Mouse (Mus musculus) liver, embryonic 12.5 days (tissue): ENCODE data around the gene Palld. TPM values are rescaled to one million over a fixed set of nuclear protein-coding genes. Genes with fewer than 3 reads are reported as not detected.

ENCODE experiments used
- ATAC-seq: fragments of 200-750 bp; cut with Nextera tagmentation; 2 replicates; pipeline ENCODE4 v1.8.0; 2017; ENCODE audit warnings: moderate number of reproducible peaks, mild to moderate bottlenecking, moderate library complexity
- H3K27ac ChIP-seq: fragments of 300-500 bp; sonication (generic); 2 replicates; pipeline ENCODE4 v1.5.1; 2016; ENCODE audit warnings: mild to moderate bottlenecking
- H3K27me3 ChIP-seq: fragments of 300-500 bp; sonication (generic); replicated peaks from 2 replicates; pipeline ENCODE4 v1.6.1; 2016; ENCODE audit warnings: mild to moderate bottlenecking, moderate library complexity
- H3K36me3 ChIP-seq: fragments of 300-500 bp; sonication (generic); 2 replicates; pipeline ENCODE4 v1.6.1; 2016; ENCODE audit warnings: mild to moderate bottlenecking, moderate library complexity
- H3K4me1 ChIP-seq: fragments of 300-500 bp; sonication (generic); 2 replicates; pipeline ENCODE4 v1.6.1; 2016
- H3K4me2 ChIP-seq: fragments of 300-500 bp; sonication (generic); 2 replicates; pipeline ENCODE4 v1.6.1; 2016; ENCODE audit warnings: mild to moderate bottlenecking, moderate library complexity
- H3K4me3 ChIP-seq: fragments of 300-500 bp; sonication (generic); 2 replicates; pipeline ENCODE4 v1.5.1; 2016; ENCODE audit warnings: mild to moderate bottlenecking, moderate library complexity
- H3K9ac ChIP-seq: fragments of 300-500 bp; sonication (generic); 2 replicates; pipeline ENCODE4 v1.6.1; 2016; ENCODE audit warnings: mild to moderate bottlenecking, moderate library complexity
- H3K9me3 ChIP-seq: fragments of 300-500 bp; sonication (generic); replicated peaks from 2 replicates; pipeline ENCODE4 v1.6.1; 2016; ENCODE audit warnings: mild to moderate bottlenecking, moderate library complexity
- WGBS: fragments of 180-500 bp; shearing (Covaris S2); methylation state at CpG from one replicate; pipeline ENCODE4 v1.1.7; 2016; ENCODE audit not compliant: insufficient replicate concordance; 5-methylcytosine and 5-hydroxymethylcytosine counted together
- polyA plus RNA-seq: library from polyadenylated mRNA; unstranded; fragments of >200 nt; fragmentation: Nextera tagmentation; extraction: Ambion mirVana; gene quantifications from 2 replicates; pipeline ENCODE4 v1.2.1, GENCODE M21; 2016

The Palld gene
- polyA plus RNA-seq, 1 experiment from 2014 or later, result 8.4 TPM

DNA sequence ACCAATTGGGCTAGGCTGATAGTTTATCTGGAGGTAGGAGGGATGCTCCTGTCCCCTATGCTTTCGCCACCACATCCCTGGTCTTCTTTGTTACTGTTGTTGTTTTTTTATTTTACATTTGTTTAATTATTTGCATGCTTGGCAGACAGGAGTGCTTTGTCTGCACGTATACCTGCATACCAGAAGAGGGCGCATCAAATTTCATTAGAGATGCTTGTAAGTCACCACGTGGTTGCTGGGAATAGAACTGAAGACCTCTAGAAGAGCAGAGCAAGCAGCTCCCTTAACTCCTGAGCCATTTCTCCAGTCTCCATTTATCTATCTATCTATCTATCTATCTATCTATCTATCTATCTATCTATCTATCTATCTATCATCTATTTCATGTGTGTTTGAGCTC lies 166.4 kb downstream of the Palld start:
- H3K4me2 ChIP-seq, result no peak overlapping the region
- H3K27ac ChIP-seq, result no peak overlapping the region
- H3K9me3 ChIP-seq, result no peaks in the 10 kb centered on the region
- no peaks in the 10 kb centered on the region for H3K4me1 ChIP-seq
- H3K9ac ChIP-seq, result no peak overlapping the region
- H3K36me3 ChIP-seq, result no peaks in the 10 kb centered on the region
- no peaks in the 10 kb centered on the region for H3K27me3 ChIP-seq
- ATAC-seq, result no peak
- H3K4me3 ChIP-seq, result no peak overlapping the region
- 44% methylated on average over 4 of the region's 4 CpGs for WGBS

DNA sequence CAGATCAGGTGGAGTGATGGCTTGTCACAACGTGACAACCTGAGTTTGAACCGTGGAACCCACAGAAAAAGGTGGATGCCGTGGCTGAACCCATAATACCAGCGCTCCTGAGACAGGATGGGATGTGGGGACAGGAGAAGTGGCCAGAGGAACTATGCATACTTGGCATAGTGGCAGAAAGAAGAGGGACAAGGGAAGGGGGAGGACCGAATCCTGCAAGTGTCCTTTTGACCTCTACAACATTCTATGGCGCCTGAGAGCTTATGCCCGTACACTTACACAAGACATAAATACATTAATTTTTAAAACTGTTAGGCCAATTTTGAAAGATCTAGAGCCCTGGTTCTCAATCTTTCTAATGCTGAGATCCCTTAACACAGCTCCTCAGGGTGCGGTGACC lies 168.3 kb downstream of the Palld start:
- WGBS, result 69% methylated on average over 8 of the region's 8 CpGs
- Histone ChIP-seq H3K27ac (no peak overlapping the region), H3K4me2 (no peak overlapping the region), H3K4me3 (no peak overlapping the region), H3K36me3 (no peaks in the 10 kb centered on the region), H3K9ac (no peak overlapping the region), H3K4me1 (no peaks in the 10 kb centered on the region), H3K27me3 (no peaks in the 10 kb centered on the region), H3K9me3 (no peaks in the 10 kb centered on the region)
- no peak for ATAC-seq

DNA sequence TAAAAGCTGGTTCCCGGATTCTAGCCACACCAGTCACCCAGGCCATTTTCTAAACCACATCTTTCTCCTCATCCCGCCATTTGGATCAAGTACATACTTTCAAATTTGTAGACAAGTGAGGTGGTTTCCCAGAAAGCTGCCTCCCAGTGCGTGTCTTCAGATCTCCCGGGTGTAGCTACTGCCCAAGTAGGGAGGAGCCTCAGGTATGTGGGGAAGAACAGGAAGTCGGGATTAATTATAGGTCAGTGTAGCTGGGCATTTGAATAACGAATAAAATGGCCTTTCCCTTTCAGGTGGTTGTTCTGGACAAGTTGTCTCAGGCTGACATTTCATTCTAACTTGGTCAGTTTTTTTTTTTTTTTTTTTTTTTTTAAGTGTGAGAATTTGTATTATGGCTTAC lies 170.3 kb downstream of the Palld start:
- Histone ChIP-seq H3K9ac (no peak overlapping the region), H3K9me3 (no peaks in the 10 kb centered on the region), H3K4me1 (no peaks in the 10 kb centered on the region), H3K36me3 (no peaks in the 10 kb centered on the region), H3K4me3 (no peak overlapping the region), H3K27ac (no peak overlapping the region), H3K4me2 (no peak overlapping the region), H3K27me3 (no peaks in the 10 kb centered on the region)
- ATAC-seq, result no peak
- 59% methylated on average over 6 of the region's 6 CpGs for WGBS

DNA sequence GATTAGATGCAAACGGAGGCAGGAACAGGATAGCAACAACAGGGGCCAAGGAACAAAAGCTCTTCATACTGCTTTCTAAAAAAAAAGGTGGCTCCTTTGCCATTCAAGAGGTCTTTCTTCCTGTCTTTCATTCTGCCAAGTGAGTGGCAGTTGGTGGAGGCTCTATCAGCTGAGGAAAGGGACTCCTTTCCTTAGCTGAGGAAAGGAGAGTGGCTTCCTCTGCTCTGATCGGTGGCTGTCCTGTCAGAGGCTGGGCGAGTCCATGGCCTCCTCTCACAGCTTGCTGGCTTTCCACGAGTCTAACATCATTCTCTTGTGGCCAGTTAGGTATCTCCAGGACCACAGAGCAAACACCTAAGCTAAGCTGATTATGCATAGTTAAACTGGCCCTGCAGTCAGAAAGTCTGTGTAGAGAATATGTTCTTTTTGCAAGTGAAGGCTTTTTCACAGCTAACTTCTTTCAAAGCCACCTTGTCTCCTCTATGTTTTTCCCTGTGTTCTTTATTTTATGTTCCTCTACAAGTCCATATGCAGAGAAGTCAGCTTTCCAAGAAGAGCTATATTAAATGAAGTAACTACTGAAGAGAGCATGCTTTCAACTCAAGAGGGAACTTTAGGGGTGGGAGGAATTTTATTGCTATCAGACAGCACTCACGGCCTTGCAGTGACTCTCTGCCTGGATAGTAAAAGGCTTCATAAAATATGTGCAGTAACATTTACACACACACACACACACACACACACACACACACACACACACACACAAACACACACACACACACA lies 171.0 kb downstream of the Palld start:
- Histone ChIP-seq H3K27ac (no peak overlapping the region), H3K9me3 (no peaks in the 10 kb centered on the region), H3K27me3 (no peaks in the 10 kb centered on the region), H3K4me2 (no peak overlapping the region), H3K36me3 (no peaks in the 10 kb centered on the region), H3K4me1 (no peaks in the 10 kb centered on the region), H3K9ac (no peak overlapping the region), H3K4me3 (no peak overlapping the region)
- no peak for ATAC-seq
- WGBS, result 30% methylated on average over 5 of the region's 5 CpGs

DNA sequence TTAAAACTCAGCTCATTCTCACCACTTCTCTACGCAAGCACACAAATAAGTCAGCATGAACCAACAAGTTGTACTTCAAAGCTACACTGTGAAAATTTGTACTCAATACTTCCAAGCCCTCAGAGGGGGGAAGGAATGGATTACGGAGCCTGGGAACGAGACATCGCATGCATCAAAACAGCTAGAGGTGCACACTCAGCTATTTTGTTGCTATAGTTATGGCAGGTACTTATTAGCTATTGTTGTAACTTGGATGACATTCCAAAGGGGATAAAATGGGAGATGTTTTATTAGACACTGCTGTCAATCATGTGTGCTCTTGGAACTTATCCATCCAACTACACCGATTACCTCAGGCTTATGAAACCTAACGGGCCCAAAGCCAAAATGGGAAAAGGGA lies 171.8 kb downstream of the Palld start:
- no peak overlapping the region for H3K9ac ChIP-seq
- H3K27ac ChIP-seq, result no peak overlapping the region
- no peaks in the 10 kb centered on the region for H3K4me1 ChIP-seq
- H3K9me3 ChIP-seq, result no peaks in the 10 kb centered on the region
- 76% methylated on average over 6 of the region's 6 CpGs for WGBS
- no peak for ATAC-seq
- H3K36me3 ChIP-seq, result no peaks in the 10 kb centered on the region
- no peak overlapping the region for H3K4me2 ChIP-seq
- no peaks in the 10 kb centered on the region for H3K27me3 ChIP-seq
- no peak overlapping the region for H3K4me3 ChIP-seq

DNA sequence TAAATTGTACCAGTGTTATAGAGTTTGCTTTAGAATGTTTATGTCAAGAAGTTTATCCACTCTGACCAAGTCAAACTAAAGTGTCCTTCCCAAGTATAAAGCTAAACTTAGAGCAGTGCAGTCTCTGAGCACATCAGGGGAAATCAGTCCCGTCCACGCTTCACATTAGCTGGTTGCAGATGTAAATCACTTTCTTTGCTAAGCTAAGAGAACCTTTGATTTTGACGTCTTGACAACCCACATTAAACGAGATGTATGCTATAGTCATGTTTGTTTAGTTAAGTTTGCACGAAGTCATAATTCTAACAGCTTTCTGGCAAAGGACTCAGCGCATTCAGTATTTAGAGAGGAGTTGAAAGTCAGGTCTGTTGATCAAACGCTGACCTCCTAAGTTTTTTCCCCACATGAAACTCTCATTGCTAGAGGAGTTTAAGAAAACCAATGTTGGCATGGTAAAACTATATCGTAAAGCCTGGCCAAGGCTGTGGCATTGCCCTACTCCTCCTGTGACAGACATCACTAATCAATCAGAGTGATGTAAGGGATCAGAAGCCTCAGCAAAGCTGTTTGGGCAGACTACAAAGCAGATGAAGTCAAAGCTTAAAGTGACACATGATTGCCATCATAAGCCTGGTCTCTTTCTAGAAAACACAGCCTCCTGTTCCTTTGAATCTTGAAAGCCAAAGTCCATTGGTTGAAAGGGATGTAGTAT lies 177.0 kb downstream of the Palld start:
- Histone ChIP-seq H3K9me3 (no peaks in the 10 kb centered on the region), H3K36me3 (no peaks in the 10 kb centered on the region), H3K4me1 (no peaks in the 10 kb centered on the region), H3K27ac (no peak overlapping the region), H3K4me3 (no peak overlapping the region), H3K27me3 (no peaks in the 10 kb centered on the region), H3K4me2 (no peak overlapping the region), H3K9ac (no peak overlapping the region)
- no peak for ATAC-seq
- 72% methylated on average over 8 of the region's 8 CpGs for WGBS

DNA sequence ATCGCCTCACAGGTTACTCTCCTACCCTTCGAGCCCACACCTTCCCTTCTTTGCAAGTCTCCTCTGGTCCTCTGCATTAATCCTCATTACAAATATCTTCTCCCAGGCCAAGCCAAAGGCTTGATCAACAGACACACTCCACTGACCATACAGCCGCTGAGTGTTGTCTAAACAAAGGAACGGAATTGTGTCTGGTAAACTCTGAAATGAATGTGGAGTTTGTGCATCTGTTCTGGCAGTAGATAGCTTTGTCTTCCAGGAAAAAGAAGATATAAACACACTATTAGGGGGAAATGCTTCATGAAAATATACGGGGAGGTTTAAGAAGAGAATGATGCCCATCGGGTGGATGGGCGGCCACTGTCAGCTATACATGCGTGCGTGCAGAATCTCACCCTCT lies 180.3 kb downstream of the Palld start:
- Histone ChIP-seq H3K4me3 (no peak overlapping the region), H3K27ac (no peak overlapping the region), H3K9me3 (no peaks in the 10 kb centered on the region), H3K36me3 (no peaks in the 10 kb centered on the region), H3K27me3 (no peaks in the 10 kb centered on the region), H3K9ac (no peak overlapping the region), H3K4me1 (no peaks in the 10 kb centered on the region), H3K4me2 (no peak overlapping the region)
- WGBS, result 82% methylated on average over 9 of the region's 9 CpGs
- no peak for ATAC-seq

DNA sequence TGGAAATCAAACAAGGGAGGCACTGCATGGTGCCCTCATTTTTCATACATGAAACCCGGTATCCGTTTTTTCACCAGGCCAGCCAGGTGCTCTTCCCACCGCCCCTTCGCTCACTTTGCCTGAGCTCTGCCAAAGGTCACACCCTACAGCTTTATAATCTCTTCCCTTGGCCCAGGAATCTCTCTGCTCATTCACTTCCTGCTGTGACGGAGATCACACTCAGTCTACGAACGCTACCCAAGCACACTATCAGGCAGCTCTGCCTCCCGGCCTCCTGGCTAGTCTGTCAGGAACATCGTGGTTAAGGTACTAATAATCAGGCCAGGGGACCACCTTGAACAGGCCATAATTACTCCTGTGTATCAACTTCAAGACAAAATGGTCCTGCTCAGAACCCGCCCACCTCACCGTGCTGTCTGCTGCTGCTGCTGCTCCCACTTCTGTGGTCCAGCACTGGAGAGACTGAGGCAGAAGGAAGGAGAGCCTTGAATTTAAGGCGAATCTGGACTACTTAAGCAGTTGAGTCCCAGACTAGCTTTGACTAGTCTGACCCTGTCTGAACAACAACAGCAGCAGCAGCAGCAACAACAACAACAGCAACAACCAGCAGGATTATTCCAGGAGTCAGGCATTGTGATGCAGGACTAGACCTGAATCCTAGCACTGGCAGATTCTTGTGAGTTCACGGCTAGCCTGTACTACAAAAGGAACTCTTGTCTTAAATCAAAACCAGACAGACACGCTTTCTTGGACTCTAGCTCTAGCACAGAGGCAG lies 187.0 kb downstream of the Palld start:
- Histone ChIP-seq H3K4me3 (no peak overlapping the region), H3K27ac (no peak overlapping the region), H3K27me3 (no peaks in the 10 kb centered on the region), H3K36me3 (no peaks in the 10 kb centered on the region), H3K9me3 (no peaks in the 10 kb centered on the region), H3K4me1 (peaks cover 11% of the 10 kb centered on the region; the same call in 1 of the 2 replicates), H3K9ac (no peak overlapping the region), H3K4me2 (no peak overlapping the region)
- WGBS, result 42% methylated on average over 14 of the region's 14 CpGs
- no peak for ATAC-seq

DNA sequence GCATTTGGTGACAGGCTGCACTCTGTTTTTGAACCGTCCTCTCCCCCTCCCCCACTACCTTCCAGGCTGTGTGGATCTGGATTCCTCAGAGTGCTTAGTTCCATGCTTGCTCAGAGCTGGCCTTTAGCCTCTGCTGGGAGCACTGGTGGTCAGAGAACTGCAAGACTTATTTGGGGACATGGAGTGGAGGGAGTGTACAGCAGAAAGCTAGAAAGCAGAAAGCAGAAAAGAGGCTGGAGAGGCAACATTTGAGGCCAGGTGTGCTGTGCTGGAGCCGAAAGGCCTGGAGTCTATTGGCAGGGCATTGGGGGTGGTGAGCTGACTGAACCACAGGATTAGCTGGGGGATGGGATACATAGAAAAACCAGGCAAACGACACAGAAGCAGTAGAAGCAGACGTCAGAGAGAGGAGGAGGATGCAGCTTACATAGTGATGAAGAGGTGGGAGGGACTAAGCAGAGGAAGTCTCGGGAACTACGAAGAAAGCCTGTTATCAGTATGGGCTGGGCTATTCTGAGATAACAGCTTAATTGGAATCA lies 188.1 kb downstream of the Palld start:
- no peak overlapping the region for H3K27ac ChIP-seq
- ATAC-seq, result peak; percentile 40; the same call in 1 of the 2 replicates
- H3K4me2 ChIP-seq, result no peak overlapping the region
- H3K36me3 ChIP-seq, result no peaks in the 10 kb centered on the region
- peaks cover 11% of the 10 kb centered on the region; the same call in 1 of the 2 replicates for H3K4me1 ChIP-seq
- no peak overlapping the region for H3K9ac ChIP-seq
- H3K4me3 ChIP-seq, result no peak overlapping the region
- 13% methylated on average over 6 of the region's 6 CpGs for WGBS
- H3K27me3 ChIP-seq, result no peaks in the 10 kb centered on the region
- H3K9me3 ChIP-seq, result no peaks in the 10 kb centered on the region

DNA sequence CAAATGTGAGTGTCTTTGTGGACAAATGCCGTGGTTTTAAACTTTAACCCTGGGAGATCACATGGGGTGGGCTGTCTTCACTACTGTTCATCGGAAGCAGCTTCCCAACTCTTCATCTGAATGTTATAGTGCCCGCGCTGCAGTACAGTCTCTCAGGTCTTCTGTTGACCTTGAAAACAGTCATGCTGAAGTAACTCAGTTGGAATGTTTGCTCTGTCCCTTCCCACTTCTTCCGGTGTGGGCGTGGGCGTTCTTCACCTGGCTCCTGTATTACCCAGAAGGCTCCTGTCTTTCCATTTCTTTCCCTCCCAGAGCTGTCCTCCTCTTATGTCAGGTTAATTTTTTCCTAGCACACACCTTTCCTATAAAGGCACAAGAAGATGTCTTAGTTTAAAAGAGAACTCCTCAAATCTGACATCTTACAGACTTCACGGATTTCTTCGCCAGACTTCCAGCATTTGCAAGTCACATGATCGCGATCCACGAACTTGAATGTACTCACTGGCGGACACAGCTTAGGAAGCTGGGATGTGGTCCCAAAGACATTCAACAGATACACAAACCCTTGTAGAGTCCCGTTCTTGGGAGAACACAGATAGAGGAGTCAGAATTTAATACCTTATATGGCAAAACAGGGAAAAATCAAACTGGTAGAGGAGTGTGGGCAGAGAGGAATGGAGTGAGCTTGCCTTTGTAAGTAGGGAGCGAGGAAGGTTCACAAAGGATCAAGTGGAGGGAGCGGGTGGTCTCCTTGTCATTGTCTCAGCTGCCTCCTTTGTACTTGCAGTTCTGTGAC lies 189.1 kb downstream of the Palld start:
- Histone ChIP-seq H3K27me3 (no peaks in the 10 kb centered on the region), H3K9me3 (no peaks in the 10 kb centered on the region), H3K36me3 (no peaks in the 10 kb centered on the region), H3K4me2 (no peak overlapping the region), H3K4me3 (no peak overlapping the region), H3K9ac (no peak overlapping the region), H3K4me1 (peaks cover 11% of the 10 kb centered on the region; the same call in 1 of the 2 replicates), H3K27ac (no peak overlapping the region)
- 76% methylated on average over 16 of the region's 16 CpGs for WGBS
- no peak for ATAC-seq

DNA sequence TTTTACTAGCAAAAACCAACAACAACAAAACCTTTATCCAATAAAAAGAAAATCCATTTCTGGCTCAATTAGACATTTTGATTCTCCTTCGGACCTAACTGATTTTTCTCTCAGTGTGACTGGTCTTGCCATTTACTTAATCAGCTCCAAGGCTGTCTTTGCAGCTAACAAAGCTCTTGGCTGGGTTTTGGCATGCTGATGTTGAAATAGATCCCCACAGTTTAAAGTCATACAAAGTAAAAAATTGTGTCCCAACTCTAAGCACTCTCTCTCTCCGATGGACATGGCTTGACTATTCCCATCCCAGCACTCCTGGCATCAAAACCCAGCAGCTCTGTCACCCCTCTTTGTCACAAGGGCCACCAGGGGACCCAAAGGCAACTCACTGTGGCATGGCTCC lies 190.1 kb downstream of the Palld start:
- no peak overlapping the region for H3K27ac ChIP-seq
- no peak for ATAC-seq
- H3K4me1 ChIP-seq, result peaks cover 11% of the 10 kb centered on the region; the same call in 1 of the 2 replicates
- no peaks in the 10 kb centered on the region for H3K27me3 ChIP-seq
- WGBS, result 80% methylated on average over 2 of the region's 2 CpGs
- no peak overlapping the region for H3K4me2 ChIP-seq
- H3K36me3 ChIP-seq, result no peaks in the 10 kb centered on the region
- H3K4me3 ChIP-seq, result no peak overlapping the region
- no peaks in the 10 kb centered on the region for H3K9me3 ChIP-seq
- no peak overlapping the region for H3K9ac ChIP-seq
